Mouse (Mus musculus) T-helper 2 cell (primary cell): Measurements from ENCODE around the gene Vmn2r8.
"Not testable (repeated sequence)": the region's sequence is repeated elsewhere in the genome, so short reads cannot be mapped to it uniquely, and the experiment has no call there.

ENCODE experiments used
- in situ Hi-C: fragments of 300-600 bp; cut with MboI, MseI; formaldehyde crosslinking; loops from one replicate; pipeline ENCODE4 v1.15.1; 2025; ENCODE audit warnings: high pct_unique_total_duplicates

Gene Vmn2r8

DNA sequence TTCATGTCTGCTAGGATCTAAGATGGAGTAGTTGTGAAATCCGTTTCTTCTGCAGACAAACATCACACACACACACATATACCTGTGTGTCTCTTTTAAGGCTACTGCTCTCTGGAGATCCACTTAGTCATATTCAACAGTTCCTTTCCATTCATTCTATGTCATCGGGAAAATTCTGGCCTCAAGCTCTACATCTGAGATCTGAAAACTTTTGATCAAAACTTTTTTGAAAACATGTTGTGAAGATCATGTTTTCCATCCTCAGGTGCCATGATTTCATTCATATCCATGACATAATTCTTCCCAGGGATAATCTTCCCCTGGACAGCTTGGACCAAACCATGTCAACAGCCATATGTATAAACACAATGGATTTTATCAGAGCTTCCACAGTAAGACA lies at the start of gene Vmn2r8:
Gene Vmn2r8, minus strand, starts transcription at position 101 of the 400 bp plus-strand sequence.
- in situ Hi-C loops, result not testable (repeated sequence)

DNA sequence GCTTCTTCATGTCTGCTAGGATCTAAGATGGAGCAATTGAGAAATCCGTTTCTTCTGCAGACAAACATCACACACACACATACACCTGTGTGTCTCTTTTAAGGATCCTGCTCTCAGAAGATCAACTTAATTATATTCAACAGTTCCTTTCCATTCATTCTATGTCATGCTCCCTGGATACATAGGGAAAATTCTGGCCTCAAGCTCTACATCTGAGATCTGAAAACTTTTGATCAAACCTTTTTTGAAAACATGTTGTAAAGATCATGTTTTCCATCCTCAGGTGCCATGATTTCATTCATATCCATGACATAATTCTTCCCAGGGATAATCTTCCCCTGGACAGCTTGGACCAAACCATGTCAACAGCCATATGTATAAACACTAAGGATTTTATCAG lies 43.9 kb upstream of the Vmn2r8 start, which contains the start of gene Vmn2r9:
Gene Vmn2r9, minus strand, starts transcription at position 101 of the 400 bp plus-strand sequence.
- in situ Hi-C loops, result not testable (repeated sequence)

DNA sequence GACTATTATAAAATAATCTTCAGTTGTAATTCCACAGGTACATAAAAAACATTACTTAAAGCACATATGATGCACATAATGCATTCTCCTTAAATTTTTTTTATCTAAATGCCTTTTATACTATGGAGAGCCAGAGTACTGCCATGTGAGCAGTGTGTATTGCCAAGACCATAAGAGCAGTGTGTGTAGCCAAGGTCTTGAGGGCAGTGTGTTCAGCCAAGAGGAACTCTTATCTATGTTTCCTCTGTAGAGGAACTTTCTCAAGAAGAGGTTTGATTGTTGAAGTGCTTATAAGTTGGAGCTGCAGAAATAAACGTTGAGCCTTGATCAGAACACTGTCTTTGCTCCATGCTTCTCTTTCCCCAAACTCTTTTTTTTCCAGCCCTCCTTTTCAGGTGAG lies 40.8 kb upstream of the Vmn2r8 start:
- in situ Hi-C loops, result no loop called here

DNA sequence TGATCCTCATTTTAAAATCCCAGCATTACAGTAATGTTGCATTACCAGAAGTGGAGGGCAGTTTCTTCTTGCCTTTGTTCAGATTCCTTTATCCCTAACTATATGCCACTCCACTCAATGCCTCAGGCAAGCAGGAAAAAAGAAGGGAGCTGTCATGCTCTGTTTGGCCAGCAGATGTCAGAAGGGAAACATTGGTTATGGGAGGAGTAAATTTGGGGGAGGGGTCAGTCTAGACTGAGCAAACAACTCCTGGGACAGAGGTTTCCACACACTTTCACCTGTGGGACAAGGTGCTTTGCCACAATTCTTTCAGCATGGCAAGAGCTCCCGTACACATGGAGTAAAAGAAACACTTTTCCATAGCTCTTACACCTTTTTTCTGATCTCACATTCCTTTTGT lies 27.5 kb upstream of the Vmn2r8 start:
- in situ Hi-C loops, result no loop called here

DNA sequence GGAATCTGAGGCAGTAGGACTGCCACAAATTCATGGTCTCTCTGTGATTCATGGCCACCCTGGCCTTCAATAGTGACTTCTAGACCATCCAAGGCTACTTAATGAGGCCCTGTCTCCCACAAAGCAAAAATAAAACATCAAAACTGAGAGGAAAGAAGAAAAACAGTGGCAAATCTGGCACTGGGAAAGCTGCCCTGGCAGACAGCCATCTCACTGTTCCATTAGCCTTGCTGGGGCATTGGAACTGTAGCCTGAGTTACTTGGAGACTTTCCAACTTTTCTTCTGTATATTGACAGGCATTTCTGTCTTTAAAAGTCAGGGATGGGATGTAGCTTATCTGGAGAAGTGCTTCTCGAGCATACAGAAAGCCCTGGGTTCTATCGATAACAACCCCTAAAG lies 14.6 kb upstream of the Vmn2r8 start:
- in situ Hi-C loops, result no loop called here

DNA sequence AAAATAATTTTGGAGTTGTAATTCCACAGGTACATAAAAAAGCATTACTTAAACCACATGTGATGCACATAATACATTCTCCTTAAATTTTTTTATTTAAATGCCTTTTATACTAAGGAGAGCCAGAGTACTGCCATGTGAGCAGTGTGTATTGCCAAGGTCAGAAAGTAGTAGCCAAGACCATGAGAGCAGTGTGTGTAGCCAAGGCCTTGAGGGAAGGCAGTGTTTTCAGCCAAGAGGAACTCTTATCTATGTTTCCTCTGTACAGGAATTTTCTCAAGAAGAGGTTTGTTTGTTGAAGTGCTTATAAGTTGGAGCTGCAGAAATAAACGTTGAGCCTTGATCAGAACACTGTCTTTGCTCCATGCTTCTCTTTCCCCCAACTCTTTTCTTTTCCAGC lies 5.0 kb downstream of the Vmn2r8 start:
- in situ Hi-C loops, result no loop called here

DNA sequence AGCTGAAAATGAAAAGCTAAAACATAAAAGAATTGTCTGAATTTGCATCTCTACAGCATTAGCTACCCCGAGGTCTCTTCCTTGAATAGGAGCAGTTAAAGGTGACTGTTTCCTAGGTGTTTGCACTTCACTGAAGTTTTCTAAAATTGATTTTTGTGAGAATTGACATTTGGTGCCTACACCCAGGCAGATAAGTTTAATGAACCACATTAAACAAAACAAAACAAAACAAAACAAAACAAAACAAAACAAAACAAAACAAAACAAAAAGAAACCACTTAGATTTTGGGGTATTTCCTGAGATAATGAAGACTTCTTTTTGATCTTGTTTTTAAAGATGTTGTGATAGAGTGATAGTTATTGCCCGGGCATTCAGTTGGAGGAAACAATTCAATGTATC lies 13.4 kb downstream of the Vmn2r8 start, which contains the start of gene Tmed11:
Gene Tmed11, minus strand, starts transcription at position 101 of the 400 bp plus-strand sequence.
- in situ Hi-C loops, result not testable (repeated sequence)

DNA sequence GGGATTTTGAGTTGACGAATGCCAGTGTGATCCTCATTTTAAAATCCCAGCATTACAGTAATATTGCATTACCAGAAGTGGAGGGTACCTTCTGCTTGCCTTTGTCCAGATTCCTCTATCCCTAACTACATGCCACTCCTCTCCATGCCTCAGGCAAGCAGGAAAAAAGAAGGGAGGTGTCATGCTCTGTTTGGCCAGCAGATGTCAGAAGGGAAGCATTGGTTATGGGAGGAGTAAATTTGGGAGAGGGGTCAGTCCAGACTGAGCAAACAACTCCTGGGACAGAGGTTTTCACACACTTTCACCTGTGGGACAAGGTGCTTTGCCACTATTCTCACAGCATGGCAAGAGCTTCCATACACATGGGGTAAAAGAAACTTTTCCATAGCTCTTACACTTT lies 18.3 kb downstream of the Vmn2r8 start:
- in situ Hi-C loops, result not testable (repeated sequence)

DNA sequence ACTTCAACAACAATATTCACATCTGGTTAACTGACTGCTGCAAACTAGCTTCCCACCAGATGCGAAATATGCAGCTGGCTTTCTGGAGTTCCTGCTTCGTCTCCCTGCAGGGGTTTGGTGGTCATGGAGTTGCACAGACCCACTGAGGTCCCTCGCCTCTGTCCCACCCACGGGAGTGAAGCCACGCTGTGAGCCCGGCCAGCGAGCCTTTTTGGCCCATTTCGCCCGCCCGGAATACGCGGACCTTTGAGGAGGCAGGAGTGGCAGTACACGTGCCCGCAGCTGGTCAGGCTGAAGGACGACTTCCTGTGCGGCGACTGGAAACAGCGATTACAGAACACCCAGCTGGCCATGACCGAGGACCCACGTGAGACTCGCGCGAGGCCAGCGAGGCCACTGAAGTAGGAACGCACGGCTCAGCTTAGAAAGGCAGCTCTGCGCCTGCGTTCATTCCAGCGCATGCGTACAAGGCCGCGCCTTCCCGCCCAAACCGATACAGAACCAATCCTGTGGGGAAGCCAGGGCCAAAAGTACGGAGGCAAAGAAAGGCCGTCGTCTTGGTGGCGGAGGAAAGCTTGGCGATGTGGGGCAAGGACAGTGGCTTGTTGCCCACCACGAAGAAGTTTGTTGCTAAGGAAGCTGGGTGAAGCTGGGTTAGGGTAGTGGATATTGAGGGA lies 33.9 kb downstream of the Vmn2r8 start, which contains the start of gene Rnf212:
Gene Rnf212, minus strand, starts transcription at position 353 of the 677 bp plus-strand sequence.
- in situ Hi-C loops, result no loop called here

DNA sequence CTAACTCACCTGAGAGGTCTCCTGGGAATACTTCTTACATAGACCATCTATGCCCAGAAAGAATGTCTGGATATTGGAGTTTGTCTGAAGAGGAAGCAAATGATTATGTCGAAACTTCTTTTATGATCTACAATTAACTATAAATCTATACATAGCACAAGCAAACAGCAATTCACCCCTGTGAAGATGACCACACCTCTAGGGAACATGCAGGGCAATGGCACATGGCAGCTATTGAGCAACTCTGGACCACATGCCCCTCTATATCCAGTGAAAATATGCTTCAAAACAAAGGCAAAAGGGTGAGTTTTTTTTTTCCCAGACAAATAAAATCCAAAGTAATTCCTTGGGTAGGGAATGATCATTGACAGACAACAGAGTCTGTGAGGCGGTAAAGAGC lies 48.6 kb downstream of the Vmn2r8 start:
- in situ Hi-C loops, result no loop called here

DNA sequence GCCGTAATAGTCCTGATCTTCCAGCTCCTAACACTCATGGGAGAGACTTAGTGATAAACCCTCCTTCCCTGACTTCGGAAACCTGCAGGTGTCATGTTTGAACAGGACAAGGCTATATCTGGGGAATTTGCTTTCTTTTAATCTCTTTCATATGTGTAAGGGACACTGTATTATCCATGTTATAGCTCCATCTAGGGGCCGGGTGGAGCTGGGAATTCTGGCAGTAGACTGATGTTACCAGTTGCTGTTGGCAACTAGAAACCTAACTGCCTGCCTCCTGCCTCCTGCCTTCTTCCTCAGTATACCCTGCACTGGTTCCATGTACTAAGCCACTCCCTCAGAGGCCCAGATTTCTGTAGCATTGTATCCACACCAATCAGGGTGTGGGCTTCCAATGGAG lies 50.3 kb downstream of the Vmn2r8 start:
- in situ Hi-C loops, result no loop called here

DNA sequence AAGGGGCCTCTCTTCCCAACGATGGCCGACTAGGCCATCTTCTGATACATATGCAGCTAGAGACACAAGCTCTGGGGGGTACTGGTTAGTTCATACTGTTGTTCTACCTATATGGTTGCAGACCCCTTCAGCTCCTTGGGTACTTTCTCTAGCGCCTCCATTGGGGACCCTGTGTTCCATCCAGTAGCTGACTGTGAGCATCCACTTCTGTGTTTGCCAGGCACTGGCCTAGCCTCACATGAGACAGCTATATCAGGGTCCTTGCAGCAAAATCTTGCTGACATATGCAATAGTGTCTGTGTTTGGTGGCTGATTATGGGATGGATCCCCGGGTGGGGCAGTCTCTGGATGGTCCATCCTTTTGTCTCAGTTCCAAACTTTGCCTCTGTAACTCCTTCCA lies 57.4 kb downstream of the Vmn2r8 start:
- in situ Hi-C loops, result not testable (repeated sequence)

DNA sequence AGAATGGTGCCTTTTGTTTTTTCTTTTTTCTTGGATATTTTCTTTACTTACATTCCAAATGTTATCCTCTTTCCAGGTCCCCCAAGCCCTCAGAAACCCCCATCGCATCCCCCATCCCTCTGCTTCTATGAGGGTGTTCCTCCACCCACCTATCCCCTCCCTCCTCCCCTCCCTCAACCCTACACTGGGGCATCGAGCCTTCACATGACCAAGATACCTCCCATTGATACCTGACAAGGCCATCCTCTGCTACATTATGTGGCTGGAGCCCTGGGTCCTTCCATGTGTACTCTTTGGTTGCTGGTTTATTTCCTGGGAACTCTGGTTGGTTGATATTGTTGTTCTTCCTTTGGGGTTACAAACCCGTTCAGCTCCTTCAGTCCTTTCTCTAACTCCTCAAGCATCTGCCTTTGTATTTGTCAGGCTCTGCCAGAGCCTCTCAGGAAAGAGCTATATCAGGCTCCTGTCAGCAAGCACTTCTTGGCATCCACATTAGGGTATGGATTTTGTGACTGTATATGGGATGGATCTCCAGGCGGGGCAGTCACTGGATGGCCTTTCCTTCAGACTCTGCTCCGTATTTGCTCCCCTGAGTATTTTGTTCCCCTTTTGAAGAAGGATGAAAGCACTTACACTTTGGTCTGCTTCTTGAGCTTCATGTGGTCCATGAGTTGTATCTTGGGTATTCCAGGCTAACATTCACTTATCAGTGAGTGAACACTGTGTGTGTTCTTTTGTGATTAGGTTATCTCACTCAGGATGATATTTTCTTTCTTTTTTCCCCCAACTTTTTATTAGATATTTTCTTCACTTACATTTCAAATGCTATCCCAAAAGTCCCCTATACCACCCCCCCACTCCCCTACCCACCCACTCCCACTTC lies 58.1 kb downstream of the Vmn2r8 start:
- in situ Hi-C loops, result no loop called here

DNA sequence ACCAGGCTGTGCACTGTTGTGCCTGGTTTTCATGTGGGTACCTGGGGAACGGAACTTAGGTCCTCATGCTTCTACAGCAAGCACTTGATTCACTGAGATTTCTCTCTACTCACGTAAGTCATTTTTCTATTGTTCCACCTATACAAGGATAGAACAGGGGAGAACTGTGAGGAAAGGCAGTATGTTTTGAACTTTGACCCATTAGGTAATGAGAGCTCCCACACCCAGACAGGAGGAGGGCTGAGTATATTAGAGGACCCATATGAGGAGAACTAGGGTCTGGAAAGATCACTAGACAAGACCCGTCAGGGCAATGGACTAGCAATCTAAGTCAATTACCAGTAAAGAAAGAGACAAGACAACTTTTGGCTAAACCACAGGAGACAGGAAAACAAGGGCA lies 64.0 kb downstream of the Vmn2r8 start:
- in situ Hi-C loops, result no loop called here

DNA sequence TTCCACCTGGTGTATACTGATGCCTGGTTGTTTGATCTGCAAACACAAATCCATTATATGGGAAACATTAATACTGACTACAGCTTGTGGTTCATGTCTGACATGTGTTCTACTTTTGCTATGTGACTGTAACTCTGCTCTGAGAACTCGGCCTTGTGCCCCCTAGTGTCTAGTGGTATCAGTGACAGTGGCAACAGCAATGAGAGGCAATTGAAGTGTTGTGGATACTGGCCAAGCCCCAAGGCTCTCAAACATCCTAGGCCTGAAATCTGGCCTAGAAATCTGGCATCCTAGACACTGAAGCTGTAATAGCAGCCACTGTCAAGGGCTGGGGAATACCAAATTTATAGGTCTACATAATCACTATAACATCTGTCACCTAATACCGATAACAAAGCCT lies 64.8 kb downstream of the Vmn2r8 start:
- in situ Hi-C loops, result no loop called here

DNA sequence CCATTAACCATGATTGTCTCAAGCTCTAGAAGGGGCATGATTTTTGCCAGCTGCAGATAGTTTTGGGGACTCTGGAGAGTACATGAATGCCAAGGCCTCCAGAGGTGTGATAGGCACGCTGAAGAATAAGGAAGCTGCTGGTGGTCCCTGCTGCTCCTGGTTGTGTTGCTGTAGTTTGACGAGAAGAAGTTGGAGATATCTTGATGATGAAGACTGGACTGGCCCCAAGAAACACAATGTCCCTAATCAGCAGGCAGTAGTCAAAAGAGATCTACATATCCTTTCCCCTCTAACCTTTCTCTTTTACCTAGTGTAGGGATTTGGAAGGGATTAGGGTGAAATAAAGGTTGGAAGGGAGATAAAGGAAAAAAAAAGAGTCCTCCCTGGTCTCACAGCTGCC lies 66.1 kb downstream of the Vmn2r8 start:
- in situ Hi-C loops, result no loop called here

DNA sequence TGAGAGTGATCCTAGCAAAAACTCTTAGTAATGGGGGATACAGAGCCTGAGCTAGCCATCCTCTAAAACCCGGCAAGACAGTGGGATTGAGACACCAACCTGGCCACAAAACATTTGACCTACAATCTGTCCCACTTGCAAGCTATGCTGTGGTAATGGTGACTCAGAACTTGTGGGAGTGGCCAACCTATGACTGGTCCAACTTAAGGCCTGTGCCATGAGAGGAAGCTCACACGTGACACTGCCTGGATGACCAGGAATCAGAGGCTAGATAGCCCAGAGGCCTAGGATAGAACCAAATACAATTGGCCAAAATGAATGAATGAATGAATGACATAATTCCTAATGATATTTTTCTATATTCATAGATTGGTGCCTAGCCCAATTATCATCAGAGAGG lies 66.8 kb downstream of the Vmn2r8 start:
- in situ Hi-C loops, result no loop called here
